Mouse (Mus musculus): ENCODE measurements around the gene Rnf225.

- TF ChIP-seq POLR2A (IDR thresholded peaks at IDR 0.05; ENCODE audit: insufficient read depth, low read depth, low read length) (no peak), CTCF (IDR thresholded peaks at IDR 0.05; ENCODE audit: insufficient read depth, low read depth, low read length) (no peak)
Observed at GRCm38 (mm10) chr7:12959718-12960117, 32.5 kb downstream of the Rnf225 start.
